Mouse (Mus musculus) gastrocnemius, postnatal 14 days (tissue): ENCODE data around the gene 1700057G04Rik. TPM values are rescaled to one million over a fixed set of nuclear protein-coding genes. Genes with fewer than 3 reads are reported as not detected.
A peak's percentile ranks its signal among the peaks of the same experiment; 100 is the strongest.

Experiments used
- DNase-seq: peaks from one replicate; pipeline ENCODE4 v3.0.0; 2021; ENCODE audit warnings: mixed read lengths
- intact Hi-C: fragments of 180-260 bp; cut with DNase I; formaldehyde crosslinking; loops from one replicate; pipeline ENCODE4 v1.15.1; 2025; ENCODE audit warnings: low total_unique reads
- microRNA-seq, 2 experiments: library from miRNA; unstranded; fragments of <30 nt; microRNA quantifications; one replicate each; pipeline ENCODE4 v1.2.0; 2021
- total RNA-seq, 2 experiments: library from RNA; stranded (reverse); gene quantifications; 2 replicates each; pipeline ENCODE4 v1.2.3; 2021

1700057G04Rik gene
- total RNA-seq, 2 experiments from 2014 or later: not detected

DNA sequence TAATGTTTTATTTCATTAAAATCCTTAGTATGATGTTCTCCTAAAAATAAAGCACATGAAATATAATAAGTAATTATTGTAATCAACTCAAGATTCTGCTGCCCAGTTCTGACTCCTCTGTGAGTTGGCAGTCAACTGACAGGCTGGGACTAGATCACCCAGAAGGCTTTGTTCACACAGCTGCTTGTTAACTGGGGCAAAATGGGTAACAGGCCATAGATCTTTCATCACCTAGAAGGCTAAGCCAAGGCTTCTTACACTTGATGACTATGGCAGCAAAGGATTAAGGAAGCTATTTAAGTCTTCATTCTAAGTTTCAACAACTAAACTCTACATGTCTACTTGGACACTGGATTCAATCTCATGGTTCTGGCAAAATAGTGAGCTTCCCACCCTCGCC lies 68.8 kb downstream of the 1700057G04Rik start:
- intact Hi-C loops: no loop called here
- peak; percentile 4 for DNase-seq

- intact Hi-C loops: no loop called here
- DNase-seq: no peak
Observed at GRCm38 (mm10) chr9:92379240-92379639, 70.1 kb downstream of the 1700057G04Rik start.

DNA sequence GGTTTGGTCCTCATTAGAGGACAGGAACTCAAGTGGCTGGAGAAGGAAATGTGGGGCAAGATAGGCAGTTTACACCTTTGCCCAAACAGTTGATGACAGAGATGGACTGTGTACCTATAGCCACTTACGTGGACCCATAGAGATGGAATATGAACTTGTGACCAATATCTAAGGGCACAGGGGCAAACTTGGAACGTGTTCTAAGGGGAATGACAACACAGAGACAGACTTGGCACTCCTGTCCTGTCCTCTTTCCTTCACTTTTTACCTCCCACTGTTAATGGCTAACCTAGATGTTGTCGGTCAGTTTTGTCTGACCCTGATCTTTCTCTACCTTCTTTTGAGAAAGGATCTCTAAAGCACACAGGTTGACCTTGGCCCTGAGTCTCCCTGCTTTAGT lies 74.2 kb downstream of the 1700057G04Rik start:
- intact Hi-C loops: no loop called here
- no peak for DNase-seq

DNA sequence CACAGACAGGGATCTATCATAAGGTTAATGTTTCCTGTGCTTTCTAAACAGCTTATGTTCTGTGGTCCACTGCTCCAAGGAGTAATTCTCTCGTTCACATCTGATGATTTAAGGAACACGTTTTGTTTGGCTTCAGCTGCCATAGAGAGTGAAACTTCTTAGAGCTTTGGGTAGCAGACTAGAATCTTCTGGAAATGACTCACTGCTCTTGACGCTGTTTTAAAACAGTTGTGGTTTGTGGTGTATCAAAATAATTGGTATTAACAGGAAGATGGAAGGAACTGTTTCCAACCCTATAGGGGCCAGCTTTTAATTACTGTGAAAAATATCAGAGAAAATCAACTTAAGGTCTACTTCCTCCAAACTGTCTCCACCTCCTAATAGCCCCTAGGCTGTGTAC lies 75.2 kb downstream of the 1700057G04Rik start:
- intact Hi-C loops: no loop called here
- DNase-seq: no peak

- intact Hi-C loops: no loop called here
- no peak for DNase-seq
Observed at GRCm38 (mm10) chr9:92385831-92386230, 76.7 kb downstream of the 1700057G04Rik start.

GRCm38 (mm10) chr9:92386871-92387270 lies 77.7 kb downstream of the 1700057G04Rik start:
- intact Hi-C loops: no loop called here
- no peak for DNase-seq

- intact Hi-C loops: no loop called here
- DNase-seq: no peak
Observed at GRCm38 (mm10) chr9:92387404-92387803, 78.2 kb downstream of the 1700057G04Rik start.

DNA sequence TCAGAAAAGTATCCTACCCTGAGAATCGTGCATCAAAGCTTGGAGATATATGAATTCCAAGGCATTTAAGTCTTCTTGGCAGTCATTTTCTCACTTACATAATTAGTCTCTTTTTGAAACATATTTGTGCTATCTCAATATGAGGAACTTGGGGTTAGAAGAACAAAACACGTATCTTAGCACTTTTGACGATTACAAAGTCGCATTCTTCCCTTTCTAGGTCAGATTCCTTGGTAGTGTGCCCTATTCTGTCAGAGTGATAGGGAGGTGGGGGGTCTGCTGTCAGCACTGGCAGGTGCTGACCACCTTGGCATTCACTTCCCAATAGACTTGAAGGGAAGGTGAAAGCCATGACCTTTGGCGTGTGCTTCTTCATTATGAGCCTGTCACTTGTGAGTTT lies 93.5 kb downstream of the 1700057G04Rik start:
- intact Hi-C loops: no loop called here
- no peak for DNase-seq

Small RNAs within 50 kb of the gene (microRNA-seq; reads per million reads assigned to microRNA genes)
- gene Mir6386: 0 reads per million in 2 experiments

Other genes with a start within 250 kb of the 1700057G04Rik start
- not detected for gene Plscr5, start 116.4 kb upstream of the 1700057G04Rik start, total RNA-seq
- 1 to 10 TPM in 1 of 2 experiments, under 1 TPM in 1; 0.98 to 1.4 TPM for gene Plscr1, start 59.6 kb upstream of the 1700057G04Rik start, total RNA-seq
- gene Plscr2, start 33.8 kb upstream of the 1700057G04Rik start, total RNA-seq: 1 to 10 TPM in 1 of 2 experiments, under 1 TPM in 1; 0.51 to 1.0 TPM
- 1 to 10 TPM; 3.9 to 4.2 TPM for gene Plscr4, start 148.0 kb downstream of the 1700057G04Rik start, total RNA-seq
- 1 to 10 TPM; 7.5 to 9.0 TPM for gene Plod2, start 232.8 kb downstream of the 1700057G04Rik start, total RNA-seq